Mouse (Mus musculus) cerebellum, adult 2 months (tissue): ENCODE results near the gene Itgb1bp1.

Source experiments
- CTCF ChIP-seq: fragments of 200-500 bp; IDR thresholded peaks from 2 replicates; pipeline ENCODE4 v1.5.1; 2011; ENCODE audit warnings: low read depth, mild to moderate bottlenecking, control low read depth, low read length, moderate library complexity, borderline replicate concordance; ENCODE audit not compliant: insufficient read depth
- POLR2A ChIP-seq: fragments of 200-500 bp; IDR thresholded peaks from 2 replicates; pipeline ENCODE4 v1.6.1; 2011; ENCODE audit warnings: low read length, control low read depth, borderline replicate concordance; ENCODE audit not compliant: insufficient read depth

GRCm38 (mm10) chr12:21191546-21191945 lies 94.5 kb downstream of the Itgb1bp1 start:
- TF ChIP-seq CTCF: no peak
- TF ChIP-seq POLR2A: no peak
